Mouse (Mus musculus) spleen, adult 2 months (tissue): ENCODE results near the gene Coro1b. TPM values are rescaled to one million over a fixed set of nuclear protein-coding genes. Genes with fewer than 3 reads are reported as not detected.
A peak's percentile ranks its signal among the peaks of the same experiment; 100 is the strongest.

Experiments
- DNase-seq, 2 experiments: peaks; one replicate each; pipeline versions ENCODE4 v3.0.0 to v3.0.0-alpha.2; 2012 to 2021; ENCODE audit warnings: low spot score in 2 of 2, low read depth in 1 of 2
- H3K27ac ChIP-seq: fragments of 200-500 bp; 2 replicates; pipeline ENCODE4 v1.5.1; 2012; ENCODE audit warnings: low read length, inconsistent platforms; ENCODE audit not compliant: insufficient read depth
- H3K27me3 ChIP-seq: fragments of 200-500 bp; 2 replicates; pipeline ENCODE4 v1.6.1; 2012; ENCODE audit warnings: mild to moderate bottlenecking, moderate library complexity, low read length, inconsistent platforms; ENCODE audit not compliant: control insufficient read depth, insufficient read depth
- H3K36me3 ChIP-seq: fragments of 200-500 bp; 2 replicates; pipeline ENCODE4 v1.6.1; 2012; ENCODE audit warnings: mild to moderate bottlenecking, low read length, inconsistent platforms; ENCODE audit not compliant: control insufficient read depth, insufficient read depth
- H3K4me1 ChIP-seq: fragments of 200-500 bp; 2 replicates; pipeline ENCODE4 v1.6.1; 2011; ENCODE audit warnings: inconsistent platforms; ENCODE audit not compliant: control insufficient read depth, insufficient read depth, insufficient read length
- H3K4me3 ChIP-seq: fragments of 200-500 bp; 2 replicates; pipeline ENCODE4 v1.5.1; 2011; ENCODE audit warnings: mild to moderate bottlenecking, inconsistent platforms; ENCODE audit not compliant: insufficient read depth, insufficient read length; ENCODE audit errors: extremely low read depth
- CTCF ChIP-seq: fragments of 200-500 bp; IDR thresholded peaks from 2 replicates; pipeline ENCODE4 v1.5.1; 2011; ENCODE audit warnings: mild to moderate bottlenecking, inconsistent platforms; ENCODE audit not compliant: insufficient read depth, insufficient read length, insufficient replicate concordance; ENCODE audit errors: extremely low read depth
- POLR2A ChIP-seq: fragments of 200-500 bp; IDR thresholded peaks from 2 replicates; pipeline ENCODE4 v1.6.1; 2011; ENCODE audit warnings: low read depth, low read length, inconsistent platforms
- WGBS: fragments of 180-500 bp; shearing (Covaris S2); methylation state at CpG from one replicate; pipeline ENCODE4 v1.1.7; 2018; 5-methylcytosine and 5-hydroxymethylcytosine counted together
- polyA plus RNA-seq: library from polyadenylated mRNA; depleted of rRNA; stranded (reverse); fragments of >200 nt; gene quantifications from 2 replicates; pipeline ENCODE4 v1.2.3, GENCODE M21; 2012

Coro1b gene
- polyA plus RNA-seq, 1 experiment, result 386 TPM

- peak; percentile 96 to 99 for DNase-seq
- H3K27me3 ChIP-seq, result no peaks in the 10 kb centered on the region
- peak; percentile 89 for TF ChIP-seq POLR2A
- peak; percentile 93 for TF ChIP-seq CTCF
- peaks cover 23% of the 10 kb centered on the region for H3K4me1 ChIP-seq
- H3K4me3 ChIP-seq, result peak within 1 kb of the TSS; percentile 81
- peaks cover 16% of the 10 kb centered on the region for H3K36me3 ChIP-seq
- peak within 1 kb of the TSS; percentile 85 for H3K27ac ChIP-seq
- WGBS, result 1% methylated on average over 58 of the region's 64 CpGs
Observed at GRCm38 (mm10) chr19:4125741-4126696, 22.4 kb upstream of the Coro1b start, which contains the start of gene Aip. Gene Aip, minus strand, starts transcription at chr19:4125858.

DNA sequence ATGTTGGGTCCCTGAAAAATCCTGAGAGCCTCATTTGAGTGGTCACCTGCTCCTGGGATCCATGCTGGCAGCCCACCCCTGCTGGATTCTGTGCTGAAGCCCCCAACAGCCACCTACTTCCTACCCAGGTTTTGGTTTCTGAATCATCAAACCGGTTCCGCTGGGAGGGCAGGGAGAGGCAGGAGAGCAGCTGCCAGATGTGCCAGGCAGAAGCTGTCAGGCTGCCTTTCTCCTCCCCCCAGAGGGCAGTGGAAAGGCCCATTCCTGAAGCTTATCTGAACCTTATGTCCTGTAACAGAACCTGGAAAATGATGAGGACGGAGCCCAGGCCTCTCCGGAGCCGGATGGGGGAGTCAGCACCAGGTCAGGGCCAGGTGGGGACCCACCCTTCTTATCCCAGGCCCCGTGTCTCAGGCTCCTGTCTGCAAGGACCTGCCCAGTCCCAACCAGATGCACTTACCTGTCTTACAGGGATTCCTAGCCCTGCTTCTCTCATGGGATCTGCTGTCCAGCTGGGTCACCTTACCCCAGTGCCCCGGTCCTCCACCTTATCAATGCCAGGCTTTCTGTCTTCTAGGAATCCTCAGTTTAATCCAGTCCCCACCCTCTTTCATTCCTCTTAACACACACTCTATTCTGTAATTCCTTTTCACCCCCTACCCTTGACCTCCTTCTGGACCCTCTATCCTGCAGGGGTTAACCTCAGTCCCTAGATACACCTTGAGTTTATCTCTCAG lies 21.5 kb upstream of the Coro1b start:
- H3K4me3 ChIP-seq, result peak overlapping the region; percentile 81
- no peak for TF ChIP-seq CTCF
- peaks cover 23% of the 10 kb centered on the region for H3K36me3 ChIP-seq
- peaks cover 21% of the 10 kb centered on the region for H3K4me1 ChIP-seq
- 65% methylated on average over 7 of the region's 7 CpGs for WGBS
- H3K27me3 ChIP-seq, result no peaks in the 10 kb centered on the region
- peak overlapping the region; percentile 85 for H3K27ac ChIP-seq
- DNase-seq, result peak in 1 of 2 experiments; percentile 15

DNA sequence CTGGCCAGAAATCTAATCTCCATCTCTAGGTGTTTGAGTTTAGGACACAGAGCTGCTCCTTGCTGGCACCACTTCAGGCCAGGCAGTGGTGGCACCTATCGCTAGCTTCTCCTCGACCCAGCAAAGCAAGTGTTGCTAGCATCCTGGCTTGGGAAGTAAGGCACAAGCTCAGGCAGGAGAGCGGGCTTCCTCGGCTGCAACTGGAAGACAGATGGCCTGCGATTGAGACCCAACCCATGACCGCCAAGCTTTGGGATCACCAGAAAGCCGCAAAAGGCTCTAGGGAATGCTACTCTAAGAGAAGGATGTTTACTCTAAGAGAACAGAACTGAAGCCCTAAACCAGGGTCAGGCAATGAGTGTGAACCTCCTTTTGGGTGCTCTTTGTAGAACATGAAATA lies 19.0 kb upstream of the Coro1b start:
- 98% methylated on average over 7 of the region's 7 CpGs for WGBS
- Histone ChIP-seq H3K27me3 (no peaks in the 10 kb centered on the region), H3K4me1 (peaks cover 14% of the 10 kb centered on the region; the same call in 1 of the 2 replicates), H3K4me3 (no peak overlapping the region), H3K36me3 (peaks cover 33% of the 10 kb centered on the region), H3K27ac (no peak overlapping the region)
- DNase-seq, result no peak
- no peak for TF ChIP-seq CTCF
- TF ChIP-seq POLR2A, result no peak

DNA sequence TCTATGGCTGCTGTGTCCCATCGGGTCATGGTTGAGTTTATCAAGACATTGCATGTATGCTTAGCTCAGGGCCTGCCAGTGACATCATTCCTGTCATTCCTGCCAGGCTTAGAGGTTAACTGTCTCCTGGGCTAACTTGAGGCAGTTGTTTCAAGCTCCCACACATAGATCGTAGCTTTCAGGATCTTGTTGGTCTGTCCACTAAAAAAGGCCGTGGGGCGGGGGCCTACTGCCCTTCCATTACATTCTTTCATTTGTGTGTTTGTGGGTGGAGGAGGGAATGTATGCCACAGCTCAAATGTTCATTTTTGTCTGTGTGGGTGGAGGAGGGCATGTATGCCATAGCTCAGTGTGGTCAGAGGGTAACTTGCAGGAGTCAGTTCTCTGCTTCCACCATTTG lies 18.3 kb upstream of the Coro1b start:
- TF ChIP-seq POLR2A (no peak), CTCF (no peak)
- 85% methylated on average over 4 of the region's 4 CpGs for WGBS
- H3K36me3 ChIP-seq, result peaks cover 33% of the 10 kb centered on the region
- H3K4me3 ChIP-seq, result no peak overlapping the region
- no peak overlapping the region for H3K27ac ChIP-seq
- H3K4me1 ChIP-seq, result peaks cover 20% of the 10 kb centered on the region; the same call in 1 of the 2 replicates
- no peaks in the 10 kb centered on the region for H3K27me3 ChIP-seq
- DNase-seq, result no peak

DNA sequence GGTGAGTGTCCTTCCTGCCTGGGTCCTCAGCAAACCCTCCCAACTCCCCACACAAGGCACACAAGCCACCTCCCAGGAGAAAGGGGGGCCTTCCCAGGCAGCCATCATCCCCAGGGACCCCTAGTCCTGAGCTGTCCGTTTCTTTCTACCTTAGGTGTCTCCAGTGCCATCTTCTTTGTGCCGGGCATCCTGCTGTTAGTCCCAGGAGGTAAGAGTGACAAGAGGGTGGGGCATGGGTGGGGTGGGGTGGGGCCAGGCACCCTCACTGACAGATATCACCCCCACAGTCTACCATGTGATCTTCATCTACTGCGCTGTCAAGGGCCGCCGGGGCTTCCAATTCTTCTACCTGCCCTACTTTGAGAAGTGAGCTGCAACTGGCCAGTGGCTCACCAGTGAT lies 17.3 kb upstream of the Coro1b start:
- DNase-seq, result peak in 1 of 2 experiments; percentile 2
- H3K4me3 ChIP-seq, result 0 out of 2 replicates have a peak overlapping the region, but pooled peaks have one; percentile 15
- H3K27me3 ChIP-seq, result no peaks in the 10 kb centered on the region
- TF ChIP-seq POLR2A (no peak), CTCF (no peak)
- no peak overlapping the region; the same call in 1 of the 2 replicates for H3K27ac ChIP-seq
- WGBS, result 93% methylated on average over 5 of the region's 5 CpGs
- H3K4me1 ChIP-seq, result peaks cover 19% of the 10 kb centered on the region; the same call in 1 of the 2 replicates
- peaks cover 33% of the 10 kb centered on the region for H3K36me3 ChIP-seq

GRCm38 (mm10) chr19:4131768-4132167 lies 16.7 kb upstream of the Coro1b start:
- Histone ChIP-seq H3K4me1 (peaks cover 16% of the 10 kb centered on the region; the same call in 1 of the 2 replicates), H3K4me3 (no peak overlapping the region), H3K27ac (no peak overlapping the region), H3K27me3 (no peaks in the 10 kb centered on the region), H3K36me3 (peaks cover 33% of the 10 kb centered on the region)
- peak; percentile 25; the same call in 1 of the 2 replicates for TF ChIP-seq CTCF
- TF ChIP-seq POLR2A, result no peak
- DNase-seq, result peak in 1 of 2 experiments; percentile 29
- whole genome bisulfite sequencing, result 93% methylated on average over 2 of the region's 2 CpGs
